Mouse (Mus musculus) frontal cortex, postnatal 25 days (tissue): Measurements from ENCODE around the gene Pigyl.
"Not testable (repeated sequence)": the region's sequence is repeated elsewhere in the genome, so short reads cannot be mapped to it uniquely, and the experiment has no call there.

Experiments used
- DNase-seq, 2 experiments: peaks; one replicate each; pipeline ENCODE4 v3.0.0; 2022; ENCODE audit warnings: low spot score in 2 of 2

The Pigyl gene

DNA sequence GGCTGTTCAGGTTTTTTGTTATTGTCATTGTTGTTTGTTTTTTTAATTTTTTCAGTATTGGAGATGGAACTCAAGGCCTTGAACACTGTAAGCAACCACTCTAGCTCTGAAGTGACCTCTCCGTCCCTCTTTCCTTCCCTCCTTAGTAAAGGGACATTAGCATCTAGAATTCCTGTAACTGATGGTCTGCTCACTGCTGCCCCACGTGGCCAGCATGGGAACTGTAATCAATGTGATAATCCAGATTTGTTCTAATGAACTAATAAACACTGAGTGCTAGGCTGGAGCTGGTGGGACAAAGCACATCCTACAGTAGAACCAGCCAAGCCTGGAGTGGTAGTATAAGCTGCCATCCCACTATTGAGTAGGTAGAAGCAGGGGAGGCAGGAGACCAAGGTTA, 18.2 kb upstream of the Pigyl start:
- no peak for DNase-seq

DNA sequence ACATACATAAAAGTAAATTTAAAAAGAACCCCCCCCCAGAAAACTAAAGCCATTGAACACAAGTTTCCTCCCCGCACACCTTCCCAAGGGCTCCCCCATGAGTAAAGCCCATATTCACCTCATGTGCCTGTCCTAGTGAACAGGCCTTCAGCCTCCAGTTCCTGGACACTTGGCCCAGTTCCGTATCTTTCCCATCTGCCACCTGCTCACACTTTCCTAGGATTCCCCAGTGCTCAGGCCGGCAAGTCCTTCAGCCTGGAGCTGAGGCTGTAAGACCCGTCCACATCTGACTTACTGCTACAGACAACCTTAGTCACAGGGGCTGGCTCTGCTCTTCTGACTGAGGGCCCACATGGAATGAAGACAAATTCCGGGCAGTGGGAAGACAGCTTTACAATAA, 16.9 kb upstream of the Pigyl start:
- no peak for DNase-seq

DNA sequence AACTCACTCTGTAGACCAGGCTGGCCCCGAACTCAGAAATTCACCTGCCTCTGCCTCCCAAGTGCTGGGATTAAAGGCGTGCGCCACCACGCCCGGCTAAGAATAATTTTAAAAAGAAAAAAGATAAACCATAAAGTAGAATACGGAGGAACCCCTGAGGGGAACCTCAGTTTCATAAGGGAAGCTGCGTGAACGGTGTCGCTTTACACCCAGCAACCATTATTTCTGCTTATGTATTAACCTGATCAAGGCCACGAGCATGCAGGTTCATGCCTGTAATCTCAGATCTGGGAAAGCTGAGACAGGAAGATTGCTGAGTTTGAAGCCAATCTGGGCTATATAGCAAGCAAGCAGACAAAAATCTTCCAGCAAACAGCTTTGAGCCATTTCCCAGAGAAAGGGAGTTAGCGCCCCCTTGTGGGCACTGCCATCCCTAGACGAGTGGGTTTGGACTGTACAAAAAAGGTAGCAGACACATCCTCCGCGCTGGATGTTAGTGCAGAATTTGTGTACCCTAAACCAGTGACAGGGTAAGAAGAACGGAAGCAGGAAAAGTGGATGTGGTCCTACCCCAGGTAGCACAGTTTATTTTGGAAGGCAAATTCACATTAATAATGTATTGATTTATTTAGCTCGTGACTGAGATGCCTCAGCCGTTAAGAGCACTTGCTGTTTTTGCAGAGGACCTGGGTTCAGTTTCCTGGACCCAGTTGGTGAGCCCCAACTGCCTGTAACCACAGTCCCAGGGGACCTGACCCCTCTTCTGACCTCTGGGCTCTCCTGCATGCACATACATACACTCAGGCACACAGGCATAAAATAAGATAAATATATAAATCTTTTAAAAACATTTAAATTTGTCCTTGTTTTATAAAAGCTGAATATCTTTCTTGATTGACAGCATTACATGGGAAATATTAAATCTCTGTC, 13.3 kb upstream of the Pigyl start:
- DNase-seq, result peak; percentile 90 to 91

DNA sequence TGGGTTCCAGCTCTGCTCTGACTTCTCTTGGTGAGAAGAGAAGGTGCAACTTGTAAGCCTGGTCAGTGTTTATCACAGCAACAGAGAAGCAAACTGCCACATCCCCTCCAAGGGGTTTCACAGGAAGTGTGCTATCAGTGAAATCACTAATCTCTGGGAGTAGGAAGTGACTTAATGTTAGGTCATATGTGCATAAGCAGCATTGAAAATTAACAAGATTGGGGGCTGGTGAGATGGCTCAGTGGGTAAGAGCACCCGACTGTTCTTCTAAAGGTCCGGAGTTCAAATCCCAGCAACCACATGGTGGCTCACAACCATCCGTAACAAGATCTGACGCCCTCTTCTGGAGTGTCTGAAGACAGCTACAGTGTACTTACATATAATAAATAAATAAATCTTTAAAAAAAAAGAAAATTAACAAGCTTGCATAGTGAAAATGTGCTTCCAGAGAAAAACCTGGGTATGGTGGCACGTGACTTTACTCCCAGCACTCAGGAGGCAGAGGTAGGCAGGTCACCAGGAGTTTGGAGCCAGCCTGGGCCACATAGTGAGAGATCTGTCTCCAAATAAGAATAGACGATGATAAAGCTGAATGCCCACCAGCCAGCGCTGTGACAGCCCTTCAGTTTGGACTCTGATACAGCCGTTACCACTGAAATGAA, 12.2 kb upstream of the Pigyl start:
- DNase-seq, result no peak

DNA sequence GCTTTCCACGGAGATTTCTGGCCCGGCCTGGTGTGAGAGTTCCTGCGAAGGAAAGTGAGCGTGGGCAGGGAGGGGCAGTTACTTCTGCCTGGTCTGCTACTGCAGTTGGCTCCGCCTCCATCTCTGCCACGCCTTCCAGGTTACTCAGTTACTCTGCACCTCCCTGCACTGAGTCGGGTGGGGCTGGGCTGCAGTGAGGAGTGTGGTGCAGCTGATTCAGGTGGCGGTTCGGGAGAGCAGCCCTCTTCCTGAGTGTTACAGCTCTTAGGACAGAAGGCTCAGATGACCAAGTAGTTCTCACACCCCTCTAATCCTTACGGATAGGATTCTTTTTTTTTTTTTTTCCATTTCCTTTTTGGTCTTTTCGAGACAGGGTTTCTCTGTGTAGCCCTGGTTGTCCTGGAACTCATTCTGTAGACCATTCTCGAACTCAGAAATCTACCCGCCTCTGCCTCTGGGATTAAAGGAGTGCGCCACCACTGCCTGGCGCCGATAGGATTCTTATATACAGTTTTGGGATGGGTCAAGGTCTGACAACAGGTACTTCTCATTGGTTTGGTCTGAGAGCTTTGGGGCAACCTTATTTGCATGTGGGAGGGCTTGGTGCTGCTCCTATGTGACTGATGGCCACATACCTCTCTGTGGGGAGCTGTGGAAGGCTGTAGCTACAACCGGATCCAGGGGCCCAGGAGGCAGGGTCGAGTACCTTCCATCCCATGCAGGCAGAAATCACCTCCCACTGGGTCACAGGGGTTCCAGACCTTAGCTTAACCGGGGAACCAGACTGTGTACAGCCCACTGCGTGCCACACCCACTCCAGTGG, 7.0 kb upstream of the Pigyl start:
- no peak for DNase-seq

DNA sequence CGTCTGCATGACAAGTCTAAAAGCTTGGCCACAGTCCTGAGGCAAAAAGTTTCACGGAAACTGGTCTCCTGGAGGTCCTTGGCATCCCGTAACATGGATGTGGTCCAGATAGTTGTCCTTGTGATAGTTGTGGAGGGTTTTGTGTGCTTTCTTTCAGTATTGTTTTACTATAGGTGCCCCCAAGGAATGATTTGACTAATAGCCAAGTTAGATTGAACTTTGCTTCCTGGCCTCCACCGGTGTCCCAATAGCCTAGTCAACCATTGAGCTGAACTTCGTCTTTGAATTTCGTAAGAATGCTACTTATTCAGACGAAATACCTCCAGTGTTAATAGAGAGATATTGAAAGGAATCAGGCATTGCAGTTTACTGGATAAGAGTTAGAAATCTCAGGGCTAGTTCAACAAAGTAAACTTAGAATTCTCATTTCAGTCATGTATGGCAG, 6.4 kb upstream of the Pigyl start:
- DNase-seq, result not testable (repeated sequence)

DNA sequence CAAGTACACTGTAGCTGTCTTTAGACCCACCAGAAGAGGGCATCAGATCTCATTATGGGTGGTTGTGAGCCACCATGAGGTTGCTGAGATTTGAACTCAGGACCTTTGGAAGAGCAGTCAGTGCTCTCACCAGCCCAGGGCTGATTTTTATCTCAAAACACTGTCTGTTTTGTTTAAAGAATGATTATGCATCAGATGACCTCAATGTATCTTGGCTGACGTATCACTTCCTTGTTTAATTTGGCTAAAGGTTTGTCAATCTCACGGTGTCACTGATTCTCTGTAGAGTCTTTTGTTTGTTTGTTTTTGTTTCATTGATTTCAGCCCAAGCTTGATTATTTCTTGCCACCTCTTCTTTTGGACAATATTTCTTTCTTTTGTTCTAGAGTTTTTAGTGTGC, 5.7 kb upstream of the Pigyl start:
- DNase-seq, result no peak

DNA sequence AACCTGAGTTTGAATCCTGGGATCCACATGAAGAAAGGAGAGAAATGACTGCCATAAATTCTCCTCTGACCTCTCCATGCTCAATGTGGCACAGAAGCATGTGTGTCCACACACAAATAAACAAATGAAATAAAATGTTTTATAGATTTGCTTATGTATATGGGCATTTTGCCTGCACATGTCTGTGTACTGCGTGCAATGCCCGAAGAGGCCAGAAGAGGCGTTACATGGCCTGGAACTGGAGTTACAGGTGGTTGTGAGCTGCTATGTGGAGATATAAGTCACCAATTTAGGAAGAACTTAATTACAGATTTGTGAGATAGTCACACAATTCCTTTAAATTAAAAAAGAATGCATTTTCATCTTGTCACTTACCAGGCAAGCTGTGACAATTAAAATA, 2.8 kb upstream of the Pigyl start:
- no peak for DNase-seq

DNA sequence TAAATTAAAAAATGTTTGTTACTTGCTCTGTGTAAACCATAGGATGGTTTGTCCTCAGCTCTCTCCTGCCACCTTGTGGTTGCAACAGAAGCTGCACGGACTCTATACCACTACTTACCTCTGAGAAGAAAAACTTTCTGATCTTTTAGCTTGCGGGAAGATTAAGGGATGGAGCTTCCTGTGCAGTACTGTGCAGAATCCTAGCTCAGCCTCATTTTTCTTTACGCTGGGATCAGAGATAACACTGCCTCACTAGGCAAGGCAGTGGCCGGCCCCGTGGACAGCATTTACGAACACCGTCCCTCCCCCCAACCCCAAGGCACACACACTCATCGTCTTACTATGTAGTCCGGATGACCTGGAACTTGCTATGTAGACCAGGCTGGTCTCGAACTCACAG, 1.0 kb upstream of the Pigyl start:
- peak; percentile 20 to 62 for DNase-seq

DNA sequence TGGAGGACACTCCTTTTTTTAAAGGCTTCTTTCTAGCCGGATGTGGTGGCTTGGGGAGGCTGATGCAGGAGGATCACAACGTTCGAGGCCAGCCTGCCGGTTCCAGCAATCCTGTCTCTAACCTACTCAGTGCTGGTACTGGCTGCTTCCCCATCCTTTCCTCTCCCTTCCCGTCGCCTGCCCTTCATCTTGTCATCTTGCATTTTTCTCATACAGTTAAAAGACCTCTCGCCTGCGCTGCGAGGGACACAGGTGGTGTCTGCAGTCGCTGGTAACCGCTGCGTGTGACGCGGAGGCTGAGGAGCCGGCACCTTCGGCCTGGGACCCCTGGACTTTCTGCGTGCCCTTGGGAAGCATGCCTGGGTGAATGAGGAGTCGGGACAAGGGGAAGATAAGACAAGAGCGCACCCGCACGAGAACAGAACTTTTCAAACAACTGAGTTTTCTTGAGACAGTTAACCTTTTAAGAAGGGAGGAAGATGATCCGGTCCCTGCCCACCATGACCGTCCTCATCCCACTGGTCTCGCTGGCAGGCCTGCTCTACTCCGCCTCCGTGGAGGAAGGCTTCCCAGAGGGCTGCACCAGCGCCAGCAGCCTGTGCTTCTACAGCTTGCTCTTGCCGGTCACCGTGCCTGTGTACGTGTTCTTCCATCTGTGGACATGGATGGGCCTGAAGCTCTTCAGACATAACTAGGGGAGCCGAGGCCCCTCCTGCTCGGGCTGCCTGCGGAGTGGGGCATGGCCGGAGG, 1.0 kb downstream of the Pigyl start:
- DNase-seq, result no peak

DNA sequence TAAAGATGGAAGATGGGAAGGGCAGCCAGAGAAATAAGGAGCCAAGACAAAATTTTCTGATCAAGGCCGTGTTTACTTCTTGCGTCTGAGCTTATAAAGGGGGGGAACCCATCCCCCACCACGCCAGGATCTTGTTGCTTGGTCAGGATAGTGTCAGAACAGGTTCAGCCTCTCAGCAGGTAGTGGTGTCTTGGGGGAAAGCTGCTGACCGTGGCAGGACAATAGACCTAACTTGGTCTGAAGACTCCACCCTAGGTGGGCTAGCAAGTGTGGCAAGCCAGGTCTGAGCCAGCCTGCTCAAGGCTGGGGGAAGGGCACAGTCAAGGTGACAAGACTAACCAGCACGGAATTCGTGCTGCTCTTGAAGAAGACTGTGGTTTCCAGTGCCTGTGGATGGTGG, 4.7 kb downstream of the Pigyl start:
- DNase-seq, result no peak

DNA sequence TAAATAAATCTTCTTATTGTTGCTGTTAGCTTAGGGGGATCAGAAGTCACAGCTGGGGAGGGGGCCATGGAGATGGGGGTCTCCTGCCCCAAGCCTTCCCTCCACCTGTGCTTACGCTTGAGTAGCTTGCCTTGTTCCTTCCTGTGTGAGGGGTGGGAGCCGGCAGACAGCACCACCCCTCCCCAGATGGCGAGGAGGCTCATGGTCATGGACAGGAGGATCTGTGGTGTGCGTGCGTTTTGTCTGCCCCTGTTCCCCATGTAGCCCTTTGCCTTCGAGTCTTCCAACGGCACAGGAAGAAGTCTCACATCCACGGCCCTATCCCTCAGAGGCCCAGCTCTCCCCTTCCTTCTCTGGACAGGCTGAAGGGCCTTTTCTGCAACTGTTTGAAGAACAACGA, 5.7 kb downstream of the Pigyl start:
- no peak for DNase-seq

DNA sequence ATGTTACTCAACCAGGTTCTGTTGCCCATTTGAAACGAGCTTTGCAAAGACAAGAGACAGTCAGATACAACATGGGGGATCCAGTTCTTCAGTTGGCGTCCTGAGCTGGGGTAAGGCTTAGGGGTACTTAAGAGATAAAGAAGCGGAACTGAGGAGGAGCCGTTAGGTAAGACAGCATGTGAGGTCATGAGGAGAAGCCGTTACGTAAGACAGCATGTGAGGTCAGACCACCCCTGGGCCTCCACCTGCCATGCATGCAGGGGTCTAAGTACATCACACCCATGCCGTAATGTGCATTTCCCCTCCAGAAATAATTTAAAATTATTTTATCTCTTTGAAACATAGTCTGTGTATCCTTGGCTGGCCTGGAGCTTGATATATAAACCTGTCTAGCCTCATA, 6.3 kb downstream of the Pigyl start:
- no peak for DNase-seq

DNA sequence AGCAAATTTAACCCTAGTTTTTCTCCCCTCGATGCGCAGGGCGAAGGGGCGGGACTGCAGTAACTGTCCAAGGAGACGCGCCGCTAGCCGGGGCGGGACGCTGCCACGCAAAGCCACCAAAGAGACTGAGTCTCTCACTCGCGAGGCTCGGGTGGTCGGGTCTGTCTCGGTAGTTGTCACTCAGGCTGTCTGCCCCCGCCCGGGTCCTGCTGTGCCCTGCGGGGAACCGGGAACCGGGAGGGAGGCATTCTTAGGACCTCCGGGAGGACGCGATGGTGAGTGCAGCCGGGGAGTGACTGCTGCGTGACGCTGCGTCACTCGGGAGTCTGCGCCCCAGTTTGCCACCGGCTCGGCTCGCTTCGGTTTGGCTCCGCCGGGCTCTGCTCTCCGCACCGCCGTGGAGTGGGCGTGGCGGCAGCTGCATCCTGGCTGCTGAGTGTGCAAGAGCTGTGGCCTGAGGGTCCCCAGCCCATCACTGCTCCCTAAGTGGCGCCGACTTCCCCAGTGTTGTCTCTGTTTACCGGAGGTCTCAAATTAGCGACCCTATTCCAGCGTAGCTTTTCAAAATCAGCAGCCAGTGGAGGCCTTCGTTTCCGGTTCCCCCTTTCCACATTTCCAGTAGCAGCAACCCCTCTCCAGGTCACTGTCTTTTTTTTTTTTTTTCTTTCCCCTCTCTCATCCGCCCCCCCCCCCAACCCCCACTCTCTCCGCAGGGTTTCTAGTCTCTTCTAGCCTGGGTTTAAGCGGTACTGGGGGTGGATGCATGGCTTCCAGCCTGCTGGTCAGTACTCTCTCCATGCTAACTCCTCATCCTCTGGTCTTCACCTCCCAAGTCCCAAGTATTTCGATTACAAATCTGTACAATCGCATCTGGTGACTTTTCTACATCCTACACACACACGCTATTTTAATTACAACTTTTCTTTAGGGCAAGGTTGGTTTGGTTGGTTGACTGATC, 8.3 kb downstream of the Pigyl start:
- peak; percentile 16 to 31 for DNase-seq

DNA sequence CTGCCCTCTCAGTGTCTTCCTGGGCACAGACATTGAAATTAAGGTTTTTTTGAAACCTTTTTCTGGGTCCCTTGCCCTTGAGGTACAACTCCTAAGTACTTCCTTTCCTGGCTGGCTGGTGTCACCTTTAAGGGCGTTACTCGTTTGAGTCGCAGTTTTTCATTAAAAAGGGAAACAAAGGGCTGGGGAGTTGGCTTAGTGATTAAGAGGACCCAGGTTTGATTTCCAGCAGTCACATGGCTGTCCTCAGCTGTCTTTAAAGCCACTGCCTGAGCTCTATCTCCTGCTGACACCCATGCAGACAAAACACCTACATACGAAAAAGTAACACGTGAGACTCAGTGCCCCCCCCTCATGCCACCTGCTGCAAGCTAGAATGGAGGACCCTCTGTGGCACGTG, 9.3 kb downstream of the Pigyl start:
- no peak for DNase-seq

DNA sequence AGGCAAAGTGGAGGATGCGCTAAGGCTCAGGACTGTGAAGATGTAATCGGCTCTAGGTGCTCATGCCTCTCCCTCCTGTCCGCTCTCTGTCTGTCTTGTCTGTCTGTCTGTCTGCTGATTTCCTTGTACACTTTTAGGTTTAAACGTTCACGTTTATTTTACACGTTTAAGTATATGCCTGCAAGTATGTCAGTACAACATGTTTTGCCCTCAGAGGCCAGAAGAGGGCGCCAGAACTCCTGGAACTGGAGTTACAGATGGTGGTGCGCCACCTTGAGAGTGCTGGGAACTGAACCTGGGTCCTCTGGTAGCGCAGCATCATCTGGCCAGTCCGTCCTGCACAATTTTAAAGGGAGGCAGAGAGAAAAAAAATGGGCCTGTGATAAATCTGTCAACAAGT, 10.0 kb downstream of the Pigyl start:
- DNase-seq, result no peak

DNA sequence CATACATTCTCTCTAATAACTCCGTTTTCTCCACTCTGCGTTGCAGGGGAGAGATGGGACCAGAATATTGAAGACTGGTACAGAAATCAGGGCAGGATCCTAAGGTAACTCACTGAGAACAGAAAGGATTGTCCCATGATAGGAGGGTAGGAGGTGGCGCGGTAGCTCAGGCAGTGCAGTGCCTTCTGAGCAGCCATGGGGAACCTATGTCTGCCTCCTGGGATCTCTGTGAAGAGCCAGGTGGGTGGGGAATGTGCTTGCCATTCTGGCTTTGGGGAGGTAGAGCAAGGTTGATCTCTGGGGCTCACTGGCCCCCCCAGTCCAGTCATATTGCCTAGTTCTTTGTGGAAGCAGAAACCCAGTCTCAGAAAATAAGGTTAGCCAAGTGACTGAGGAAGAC, 11.1 kb downstream of the Pigyl start:
- no peak for DNase-seq

DNA sequence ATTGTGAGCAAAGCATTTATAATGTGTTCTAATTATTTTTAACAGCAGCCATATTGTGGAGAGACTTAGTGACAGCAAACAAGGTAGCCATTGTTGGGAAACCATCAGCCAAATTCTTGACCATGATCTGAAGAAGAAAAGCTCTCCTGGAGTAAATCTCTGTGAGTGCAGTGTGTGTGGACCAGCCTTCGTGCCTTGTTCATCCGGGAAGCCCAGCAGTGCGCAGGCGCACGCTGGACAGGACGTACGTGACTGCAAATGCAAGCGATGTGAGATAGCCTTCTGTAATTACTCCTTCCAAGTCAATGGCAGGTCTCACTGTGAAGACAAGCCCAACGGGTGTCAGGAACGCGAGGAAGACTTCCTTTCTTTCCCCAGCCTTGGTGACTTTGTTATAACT, 12.7 kb downstream of the Pigyl start:
- no peak for DNase-seq

DNA sequence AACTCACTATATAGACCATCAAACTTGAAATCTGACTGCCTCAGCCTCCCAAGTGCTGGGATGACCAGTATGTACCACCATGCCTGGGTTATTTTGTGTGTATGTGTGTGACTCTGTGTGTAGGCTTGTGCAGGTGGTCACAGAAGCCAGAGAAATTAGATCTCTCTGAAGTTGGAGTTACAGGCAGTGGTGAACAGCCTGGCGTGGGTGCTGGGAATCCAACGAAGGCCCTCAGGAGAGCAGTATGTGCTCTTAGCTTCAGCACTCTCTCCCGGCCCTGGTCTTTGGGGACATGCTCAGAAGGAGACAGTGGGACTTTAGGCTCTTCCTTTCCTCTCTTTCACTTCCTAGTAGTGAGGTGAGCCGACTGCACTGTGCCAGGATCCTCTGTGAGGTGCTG, 15.7 kb downstream of the Pigyl start:
- no peak for DNase-seq

DNA sequence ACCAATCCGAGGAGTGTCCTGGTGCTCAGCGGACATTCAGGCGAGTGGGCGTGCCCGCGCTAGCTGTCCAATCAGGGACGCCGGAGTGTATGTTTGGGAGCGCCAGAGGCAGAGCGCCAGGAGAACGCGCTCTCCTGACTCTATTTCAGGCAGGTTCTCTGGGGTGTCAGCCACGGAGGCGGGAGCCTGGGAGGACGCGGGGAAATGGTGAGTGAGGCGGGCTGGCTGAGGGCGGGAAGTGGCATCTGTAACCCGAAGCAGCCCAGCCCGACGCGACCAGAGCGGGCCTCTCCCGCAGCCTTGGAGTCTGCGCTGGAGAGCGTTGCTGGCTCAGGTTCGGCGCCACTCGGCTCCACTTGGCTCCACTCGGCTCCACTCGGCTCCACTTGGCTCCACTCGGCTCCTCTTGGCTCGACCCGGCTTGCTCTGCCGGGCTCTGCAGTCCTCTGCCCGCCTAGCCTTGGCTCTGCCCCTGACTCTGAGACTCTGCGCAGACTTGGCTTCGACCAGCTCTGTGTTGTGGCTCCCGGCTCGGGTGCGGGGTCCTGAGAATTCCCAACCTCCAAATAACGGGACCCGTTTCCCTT, 31.5 kb downstream of the Pigyl start, which contains the start of gene Zfp872:
TSS of gene Zfp872 (plus strand) at position 66 of the 587 bp plus-strand sequence.
- no peak for DNase-seq
